Mouse (Mus musculus) layer of hippocampus, adult 11-12 months (tissue): ENCODE measurements around the gene Cotl1.
"Not testable (repeated sequence)": the region's sequence is repeated elsewhere in the genome, so short reads cannot be mapped to it uniquely, and the experiment has no call there.

ENCODE experiments used
- DNase-seq: peaks from one replicate; pipeline ENCODE4 v3.0.0; 2022; ENCODE audit warnings: low spot score

Gene Cotl1

DNA sequence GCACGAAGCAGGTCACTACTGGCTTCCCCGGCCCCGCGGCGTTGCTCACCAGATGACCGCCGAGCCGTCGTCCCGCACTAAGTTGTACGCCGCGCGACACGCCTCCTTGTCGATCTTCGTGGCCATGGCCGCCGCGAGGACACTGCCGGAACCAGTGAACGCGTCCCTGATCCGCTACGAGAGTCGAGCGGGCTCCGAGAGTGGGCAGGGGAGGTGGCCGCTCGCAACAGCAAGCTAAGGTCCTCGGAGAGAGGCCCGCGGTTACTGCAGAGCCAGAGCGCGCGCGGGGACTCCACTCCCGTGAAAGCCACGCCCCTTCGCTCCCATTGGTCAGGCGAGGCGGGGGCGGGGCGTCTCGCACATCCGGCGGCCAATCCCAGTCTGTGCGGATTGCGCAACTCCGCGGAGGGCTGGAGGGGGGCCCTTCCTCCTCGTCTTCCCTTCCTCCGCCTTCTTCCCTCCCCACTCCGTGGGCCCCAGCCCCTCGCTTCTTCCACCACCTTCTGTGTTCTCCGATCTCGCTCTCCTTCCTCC, at the start of gene Cotl1:
Gene Cotl1, minus strand, starts transcription at position 270 of the 534 bp plus-strand sequence.
- peak; percentile 98 for DNase-seq

DNA sequence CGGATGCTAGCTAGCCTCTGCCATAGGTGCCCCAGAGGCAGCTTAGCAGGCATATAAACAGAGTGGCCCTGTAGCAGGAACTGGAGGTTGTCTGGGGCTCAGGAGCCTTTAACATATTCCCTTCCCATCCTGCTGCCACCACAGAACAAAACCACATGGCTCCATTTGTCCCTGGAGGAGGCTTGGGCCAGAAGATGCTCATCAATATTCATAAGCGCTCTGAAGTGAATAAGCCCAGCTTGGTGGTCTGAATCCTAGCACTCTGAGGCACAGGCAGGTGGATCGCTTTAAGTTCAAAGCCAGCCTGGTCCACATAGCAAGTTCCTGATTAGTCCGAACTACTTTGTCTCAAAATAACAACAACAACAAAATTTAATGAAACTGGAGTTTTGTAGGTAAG, 47.7 kb upstream of the Cotl1 start:
- no peak for DNase-seq

DNA sequence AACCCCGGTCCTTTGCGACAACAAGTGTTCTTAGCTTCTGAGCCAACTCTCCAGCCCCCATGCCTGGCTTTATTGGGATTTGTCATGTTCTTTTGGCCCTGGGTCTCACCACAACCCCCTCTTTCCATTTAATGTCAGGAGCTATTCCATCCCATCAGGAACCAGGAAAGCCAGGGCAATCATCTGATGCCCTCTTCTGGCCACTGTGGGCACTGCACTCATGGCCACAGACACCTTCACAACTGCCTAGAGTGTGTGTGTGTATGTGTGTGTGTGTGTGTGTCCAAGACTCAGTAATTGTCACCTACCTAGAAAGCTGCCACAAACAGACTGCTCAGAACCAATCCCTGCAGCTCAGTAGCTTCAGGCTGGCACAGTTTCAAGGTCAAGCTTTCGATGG, 46.8 kb upstream of the Cotl1 start:
- DNase-seq = no peak

DNA sequence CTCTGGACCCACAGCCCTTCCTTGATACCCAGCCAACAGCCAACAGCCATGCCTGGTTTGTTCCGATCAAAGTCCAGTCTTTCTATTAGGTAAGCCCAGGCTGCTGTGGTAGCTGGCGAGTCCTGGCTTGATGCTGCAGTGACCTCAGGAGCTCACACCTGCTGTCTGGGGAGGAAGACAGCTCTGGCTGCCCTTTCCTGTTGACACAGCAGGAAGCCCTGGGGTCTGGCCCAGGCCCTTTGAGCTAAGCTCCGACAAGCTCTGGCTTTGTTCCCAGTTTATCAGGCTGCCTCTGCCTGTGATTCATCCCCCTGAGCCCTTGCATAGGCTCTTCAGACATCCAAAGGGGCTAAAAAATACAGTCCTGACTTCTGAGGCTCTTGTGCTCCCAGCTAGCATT, 45.3 kb upstream of the Cotl1 start:
- DNase-seq = no peak

DNA sequence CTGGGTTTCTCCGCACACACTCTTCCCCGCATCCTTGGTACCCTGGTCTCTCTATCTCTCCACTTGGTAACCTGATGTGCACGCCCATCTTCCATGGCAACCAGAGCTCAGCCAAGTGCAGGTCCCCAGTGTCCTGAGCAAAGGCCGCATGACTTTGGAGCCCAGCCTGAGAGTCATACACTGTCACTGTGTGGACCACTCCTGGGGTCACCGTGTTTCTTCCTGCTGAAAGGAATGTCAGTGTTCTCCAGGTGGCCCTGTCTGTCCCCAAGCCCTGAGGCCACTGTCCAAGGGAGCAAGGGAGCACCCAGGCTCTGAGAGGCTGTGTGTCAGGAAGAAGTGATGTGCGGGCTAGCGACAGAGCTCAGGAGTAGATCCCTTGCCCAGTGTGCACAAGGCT, 42.9 kb upstream of the Cotl1 start:
- DNase-seq = no peak

DNA sequence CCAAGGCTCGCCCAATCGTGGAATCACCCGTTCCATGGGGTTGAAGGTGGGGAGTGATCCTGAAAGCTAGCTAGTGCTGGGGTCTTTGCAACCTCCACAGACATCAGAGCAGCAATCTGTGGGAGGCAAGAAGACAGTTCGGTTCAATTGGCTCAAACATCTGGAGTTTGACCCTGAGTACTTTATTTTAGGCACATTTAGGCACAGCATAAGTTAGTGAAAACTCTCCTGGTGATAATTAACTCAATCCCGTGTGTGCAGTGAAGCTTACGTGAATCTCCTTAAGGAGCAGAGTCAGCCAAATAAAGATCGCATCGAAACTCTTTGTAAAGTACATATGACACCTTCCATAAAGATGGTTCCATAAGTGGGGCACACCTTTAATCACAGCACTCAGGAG, 41.6 kb upstream of the Cotl1 start:
- DNase-seq = no peak

DNA sequence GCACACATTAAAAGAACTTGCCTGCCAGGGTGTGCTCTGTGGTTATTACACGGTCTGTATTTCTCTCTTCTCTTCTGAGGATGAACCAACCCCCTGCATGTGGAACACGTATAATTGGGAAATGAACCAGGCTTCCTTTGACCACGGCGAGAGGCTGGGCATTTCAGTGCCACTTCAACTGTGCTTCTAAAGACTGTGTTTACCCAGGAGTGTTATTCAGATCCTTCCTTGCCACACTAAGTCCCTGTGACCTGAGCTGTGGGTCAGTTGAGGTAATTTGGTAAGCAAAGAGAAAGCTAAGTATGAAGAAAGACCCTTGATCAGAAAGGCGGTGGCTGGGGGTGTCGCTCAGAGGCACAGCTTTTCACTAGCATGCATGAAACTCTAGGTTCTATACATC, 41.0 kb upstream of the Cotl1 start:
- no peak for DNase-seq

DNA sequence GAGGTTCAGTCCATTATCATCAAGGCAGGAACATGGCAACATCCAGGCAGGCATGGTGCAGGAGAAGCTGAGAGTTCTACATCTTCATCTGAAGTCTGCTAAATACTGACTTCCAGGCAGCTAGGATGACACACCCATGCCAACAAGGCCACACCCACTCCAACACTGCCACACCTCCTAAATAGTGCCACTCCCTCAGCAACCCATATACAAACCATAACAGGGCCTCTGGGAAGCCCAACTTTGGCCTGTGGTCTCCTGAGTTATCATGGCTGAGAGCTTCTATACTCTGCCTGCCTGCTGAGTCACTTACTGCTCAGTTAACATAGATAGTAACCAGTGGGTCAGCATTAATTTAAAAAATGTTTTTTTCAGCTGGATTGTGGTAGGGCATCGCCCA, 32.8 kb upstream of the Cotl1 start:
- no peak for DNase-seq

DNA sequence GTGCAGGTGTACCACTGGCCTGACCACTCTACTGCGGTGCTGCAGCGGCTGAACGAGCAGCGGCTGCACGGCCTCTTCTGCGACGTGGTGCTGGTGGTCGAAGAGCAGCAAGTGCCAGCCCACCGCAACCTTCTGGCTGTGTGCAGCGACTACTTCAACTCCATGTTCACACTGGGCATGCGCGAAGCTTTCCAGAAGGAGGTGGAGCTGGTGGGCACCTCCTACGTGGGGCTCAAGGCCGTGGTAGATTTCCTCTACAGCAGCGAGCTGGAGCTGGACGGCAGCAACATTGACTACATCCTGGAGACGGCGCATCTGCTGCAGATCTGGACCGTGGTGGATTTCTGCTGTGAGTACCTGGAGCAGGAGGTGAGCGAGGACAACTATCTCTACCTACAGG, 29.3 kb upstream of the Cotl1 start:
- no peak for DNase-seq

DNA sequence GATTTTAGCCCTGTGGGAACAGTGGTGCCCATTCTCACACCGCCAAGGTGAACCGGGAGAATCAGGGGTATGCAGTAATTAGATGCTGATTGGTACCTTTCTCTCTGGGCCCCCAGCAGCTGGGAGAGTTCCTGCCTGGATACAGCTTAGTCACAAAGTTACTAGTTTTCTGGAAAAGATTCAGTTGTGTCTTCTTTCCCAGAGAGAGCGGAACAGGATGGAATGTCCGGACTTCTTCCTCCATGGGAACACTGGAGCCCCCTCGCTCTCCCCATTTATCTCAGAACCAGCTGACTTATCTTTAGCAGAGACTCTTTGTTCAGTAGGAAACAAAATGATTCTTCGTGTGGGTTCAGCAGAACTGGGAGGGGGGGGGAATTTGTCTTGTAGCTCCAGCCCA, 22.4 kb upstream of the Cotl1 start:
- no peak for DNase-seq

DNA sequence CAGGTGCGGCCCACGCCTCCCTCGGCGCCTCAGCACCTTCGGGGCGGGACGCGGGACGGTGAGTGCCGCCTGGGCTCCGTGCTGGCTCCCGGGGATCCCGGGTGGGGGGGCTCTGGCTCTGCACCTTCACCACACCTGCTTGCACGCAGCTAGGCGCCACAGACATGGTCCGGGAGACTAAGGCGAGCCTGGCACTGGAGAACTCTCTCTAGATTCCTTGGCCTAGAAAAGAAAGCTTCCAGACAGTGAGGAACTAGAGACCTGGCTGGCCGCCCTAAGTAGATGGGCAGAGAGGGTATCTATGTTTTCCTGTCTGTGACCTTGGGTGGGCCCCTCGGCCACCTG, 22.0 kb upstream of the Cotl1 start:
- no peak for DNase-seq

DNA sequence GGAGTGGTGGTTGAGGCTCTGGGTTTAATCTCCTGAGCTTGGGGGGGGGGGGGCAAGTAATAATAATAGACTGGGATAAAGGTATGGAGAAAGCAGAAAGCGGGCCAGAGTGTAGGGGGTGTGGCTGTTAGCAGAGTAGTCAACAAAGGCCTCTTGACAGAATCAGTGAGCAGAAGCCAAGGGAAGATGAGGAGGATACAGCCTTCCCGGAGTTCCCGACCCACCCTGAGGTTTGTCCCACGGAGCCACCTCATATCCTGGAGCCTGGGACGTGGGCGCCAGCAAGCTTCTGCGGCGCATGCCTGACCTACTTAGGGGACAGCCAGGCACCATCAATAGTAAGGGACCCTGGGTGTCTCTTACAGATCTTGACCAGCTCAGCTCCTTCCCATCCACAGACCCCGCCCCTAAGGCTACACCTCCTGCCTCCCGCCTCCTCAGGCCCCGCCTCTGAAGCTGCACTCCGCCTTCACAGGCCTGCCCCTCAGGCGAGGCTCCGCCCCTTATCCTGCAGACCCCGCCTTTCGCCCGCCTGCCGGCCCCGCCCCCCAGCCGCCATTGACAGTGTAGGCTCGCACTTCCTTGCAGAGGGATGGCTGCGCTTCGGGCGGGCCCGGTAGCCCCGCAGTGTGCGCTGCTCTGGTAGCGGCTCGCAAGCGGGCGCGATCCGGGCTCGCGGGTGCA, 21.5 kb upstream of the Cotl1 start, which contains the start of gene Klhl36:
Gene Klhl36, plus strand, starts transcription at position 561 of the 684 bp plus-strand sequence.
- DNase-seq = peak; percentile 96

DNA sequence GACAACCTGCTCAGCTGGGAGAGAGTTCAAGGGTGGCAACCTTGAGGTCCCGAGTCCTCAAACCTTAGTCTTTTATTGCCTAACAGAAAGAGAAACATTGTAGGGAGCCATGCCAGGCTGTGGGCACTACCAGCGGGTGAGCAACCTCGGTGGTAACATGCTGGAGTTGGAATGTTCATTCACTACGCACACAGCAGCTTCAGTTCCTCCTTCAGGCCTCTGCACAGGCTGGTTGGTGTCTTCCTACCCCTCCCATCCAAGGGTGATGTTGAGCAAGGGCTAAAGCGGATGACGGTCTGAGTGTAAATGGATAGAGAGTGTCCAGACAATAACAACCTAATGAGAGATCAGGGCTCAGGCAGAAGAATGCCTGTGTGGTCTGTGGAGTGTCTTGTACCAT, 17.4 kb upstream of the Cotl1 start:
- DNase-seq = no peak

DNA sequence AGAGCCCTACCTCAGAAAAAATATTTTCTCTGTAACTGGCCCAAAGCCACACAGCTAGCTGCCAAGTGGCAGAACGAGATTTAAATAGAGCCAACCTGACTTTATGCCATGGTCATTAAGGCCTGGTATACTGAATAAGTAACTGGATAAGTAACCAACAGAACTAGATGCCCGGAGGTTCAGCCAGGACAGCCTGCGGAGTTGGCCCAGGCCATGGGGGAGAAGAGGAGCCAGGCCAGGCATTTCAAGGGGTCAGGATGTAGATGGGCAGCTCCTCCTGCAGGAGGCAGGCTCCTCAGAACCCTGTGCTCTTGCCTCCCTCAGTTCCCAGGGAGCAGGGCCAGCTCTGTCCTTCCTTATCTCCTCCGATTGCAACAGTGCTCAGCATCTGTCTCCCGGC, 15.3 kb upstream of the Cotl1 start:
- no peak for DNase-seq

DNA sequence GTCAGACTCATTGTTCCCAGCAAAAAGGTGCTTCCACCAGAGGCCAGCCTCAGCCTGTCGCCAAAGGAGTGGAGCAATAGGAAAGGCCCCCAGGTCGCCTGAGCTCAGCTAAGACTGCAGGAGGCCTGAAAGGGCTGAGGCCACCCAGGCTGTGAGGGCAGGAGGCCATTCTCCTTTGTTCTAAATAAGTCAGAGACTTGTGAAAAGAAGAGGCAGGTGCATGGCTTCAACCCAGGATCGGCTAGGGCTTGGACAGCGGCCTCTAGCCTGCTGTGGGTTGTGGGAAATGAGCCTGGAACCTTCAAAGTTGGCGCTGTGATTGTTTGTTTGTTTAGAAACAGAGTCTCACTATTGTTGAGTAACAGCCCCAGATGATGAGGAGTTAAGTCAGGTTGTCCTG, 13.7 kb upstream of the Cotl1 start:
- no peak for DNase-seq

DNA sequence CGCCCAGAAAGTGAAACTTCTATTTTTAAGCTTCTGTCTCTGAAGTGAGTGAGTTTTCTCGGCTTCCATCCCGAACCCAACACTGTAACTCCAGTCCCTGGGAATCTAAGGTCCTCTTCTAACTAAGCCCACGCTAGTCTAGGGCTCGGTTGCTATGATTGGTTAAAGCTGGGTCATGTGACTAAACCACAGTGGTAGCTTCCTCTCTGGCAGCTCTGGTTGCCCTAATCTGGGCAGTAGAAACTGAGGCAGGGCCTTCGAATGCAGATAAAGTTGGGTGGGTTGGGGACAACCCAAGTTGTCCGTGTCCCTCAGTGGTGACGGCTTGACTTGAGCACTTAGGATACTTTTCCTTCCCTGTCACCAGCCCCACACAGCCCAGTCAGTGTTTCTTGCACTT, 13.2 kb upstream of the Cotl1 start:
- no peak for DNase-seq

DNA sequence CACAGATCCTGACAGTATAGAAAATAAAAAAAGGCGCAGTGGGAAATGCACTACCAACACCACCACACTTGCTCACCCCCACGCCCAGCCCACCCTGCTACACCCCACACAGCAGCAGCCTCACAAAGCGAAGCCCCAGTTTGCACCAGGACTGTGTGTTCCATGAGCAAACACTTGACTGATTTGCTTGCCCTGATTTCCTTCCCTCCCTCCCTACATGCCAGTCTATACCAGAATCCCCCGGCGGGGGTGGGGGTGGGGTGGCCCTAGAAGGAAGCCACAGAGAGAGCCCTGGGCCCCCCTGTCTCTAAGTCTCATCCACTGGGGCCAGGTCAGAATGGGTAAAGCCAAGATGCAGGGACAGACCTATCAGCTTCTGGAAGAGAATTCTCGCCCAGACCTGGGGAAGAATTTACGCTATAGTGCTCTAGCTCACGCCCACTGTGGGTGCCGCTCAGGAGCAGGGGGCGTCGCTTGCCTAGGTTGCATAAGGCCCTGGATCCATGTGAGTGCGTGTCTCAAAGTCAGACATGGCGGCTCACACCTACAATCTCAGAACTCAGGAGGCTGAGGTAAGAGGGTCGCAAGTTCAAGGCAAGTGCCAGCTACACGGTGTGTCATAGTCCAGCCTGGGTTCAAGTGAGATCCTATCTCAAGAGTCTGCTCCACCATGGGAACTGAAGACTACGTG, 7.0 kb upstream of the Cotl1 start:
- DNase-seq = no peak

DNA sequence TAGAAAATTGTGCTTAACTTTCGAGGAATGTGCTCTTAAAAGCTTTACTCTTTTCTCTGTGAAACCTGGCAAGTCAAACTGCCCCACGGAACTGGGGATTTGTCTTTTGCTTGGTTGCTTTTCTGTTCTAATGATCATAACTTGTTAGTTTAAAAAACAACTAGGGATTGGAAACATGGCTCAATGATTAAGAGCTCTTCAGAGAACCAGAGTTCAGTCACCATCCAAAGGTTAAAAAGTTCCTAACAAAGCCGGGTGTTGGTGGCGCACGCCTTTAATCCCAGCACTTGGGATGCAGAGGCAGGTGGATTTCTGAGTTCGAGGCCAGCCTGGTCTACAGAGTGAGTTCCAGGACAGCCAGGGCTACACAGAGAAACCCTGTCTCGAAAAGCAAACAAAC, 5.4 kb upstream of the Cotl1 start:
- DNase-seq = not testable (repeated sequence)

DNA sequence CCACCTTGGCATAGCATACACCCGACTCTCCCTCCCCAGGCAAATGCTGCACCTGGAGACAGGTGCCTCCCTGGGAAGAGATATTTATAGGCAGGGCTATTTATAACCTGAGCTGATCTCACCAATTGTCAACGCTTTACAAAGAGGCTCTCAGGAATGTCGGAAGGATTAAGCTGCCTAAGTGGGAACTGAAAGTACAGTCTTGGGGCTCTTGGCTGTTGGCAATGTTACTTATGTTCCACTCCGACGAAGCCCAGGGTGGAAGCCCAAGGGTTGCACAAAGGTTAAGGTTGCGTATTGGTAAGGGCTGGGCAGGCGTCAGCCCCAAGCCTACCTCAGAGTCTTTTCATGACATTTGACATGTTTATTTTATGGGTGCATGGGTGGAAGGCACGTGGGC, 4.2 kb upstream of the Cotl1 start:
- no peak for DNase-seq

DNA sequence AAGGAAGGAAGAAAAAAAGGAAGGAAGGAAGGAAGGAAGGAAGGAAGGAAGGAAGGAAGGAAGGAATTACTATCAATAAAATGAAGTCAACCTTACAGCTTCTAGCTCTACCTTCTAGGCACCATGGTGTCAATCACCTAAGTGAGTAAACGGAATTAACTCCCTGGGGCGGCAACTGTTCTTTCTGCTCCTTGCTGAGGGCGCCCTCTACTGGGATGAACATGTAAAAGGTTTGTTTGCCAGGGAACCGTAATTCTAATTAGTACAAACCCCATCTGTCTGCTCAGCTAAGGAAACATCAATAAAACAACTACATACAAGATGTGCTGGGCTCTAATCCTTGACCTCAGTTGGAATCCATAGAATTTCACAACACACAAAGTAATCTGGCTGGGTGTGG, 3.1 kb upstream of the Cotl1 start:
- DNase-seq = peak; percentile 88

DNA sequence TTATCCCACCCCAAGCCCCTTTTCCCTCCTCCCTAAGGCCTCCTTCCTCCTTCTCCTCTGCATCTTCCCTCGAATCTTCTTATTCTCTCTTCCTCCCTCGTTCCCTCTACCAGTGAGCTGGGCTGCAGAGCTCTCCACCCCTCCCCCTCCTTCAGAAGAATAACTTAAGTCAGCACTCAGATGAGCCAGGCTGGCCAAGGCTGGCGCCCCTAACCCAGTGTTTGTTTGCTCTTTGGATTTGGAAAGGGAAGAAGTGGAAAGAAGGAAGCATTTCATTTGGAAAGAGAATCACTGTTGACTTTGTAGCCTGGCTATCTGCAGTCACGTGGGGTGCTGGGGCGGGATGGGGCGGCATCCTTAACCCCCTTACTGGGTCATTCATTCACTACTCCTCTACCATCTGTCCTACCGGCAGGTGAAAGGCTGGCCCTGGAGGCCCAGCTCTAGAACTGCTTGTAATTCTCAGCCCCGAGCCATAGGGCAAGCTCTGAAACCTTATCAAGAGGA, 614 bp upstream of the Cotl1 start:
- DNase-seq = no peak

DNA sequence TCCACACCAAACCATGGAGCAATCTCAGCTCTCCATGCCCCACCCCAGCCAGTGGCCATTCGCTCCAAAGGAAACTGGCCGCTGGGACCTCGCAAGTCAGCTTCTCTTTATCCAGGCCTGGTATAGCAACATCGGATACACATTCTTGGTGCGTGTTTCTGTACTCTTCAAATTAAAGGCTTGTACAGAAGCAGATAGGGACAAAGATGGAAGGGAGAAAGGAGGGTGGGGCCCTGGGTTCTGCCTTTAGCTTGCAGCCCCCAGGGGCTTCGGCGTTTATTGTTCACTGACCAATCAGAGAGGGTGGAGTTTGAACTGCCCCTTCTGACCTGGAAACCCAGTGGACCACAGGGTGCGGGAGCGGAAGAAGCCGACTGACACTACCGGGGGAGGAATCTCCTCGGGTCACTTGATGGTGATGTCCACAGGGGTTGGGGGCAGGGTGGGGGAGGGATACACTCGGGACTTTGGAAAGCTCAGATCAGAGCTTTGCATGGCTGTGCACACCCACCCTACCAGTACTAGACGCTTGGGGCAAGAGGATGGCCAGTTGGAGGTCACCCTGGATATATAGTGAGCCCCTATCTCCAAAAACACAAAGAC, 824 bp downstream of the Cotl1 start:
- no peak for DNase-seq

DNA sequence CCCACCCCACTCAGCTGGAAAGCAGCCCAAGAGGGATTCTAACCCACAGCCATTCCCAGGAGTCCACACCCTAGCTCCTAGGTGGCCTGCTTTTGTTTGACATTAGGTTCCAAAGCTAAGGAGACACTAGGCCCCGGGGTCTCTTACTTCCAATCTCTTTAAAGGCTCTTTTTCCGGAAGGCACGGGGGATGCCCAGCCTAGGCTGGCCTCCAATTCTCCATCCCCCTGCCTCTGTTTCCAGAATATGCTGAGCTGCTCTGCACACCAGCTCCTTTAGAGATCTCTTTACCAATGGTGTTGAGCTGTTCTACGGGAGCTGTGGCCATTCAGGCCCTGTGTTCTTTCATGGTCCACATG, 1.4 kb downstream of the Cotl1 start:
- DNase-seq = no peak
